ENCODE assay signal across 19 mouse cellular contexts in the genomic region with DNA sequence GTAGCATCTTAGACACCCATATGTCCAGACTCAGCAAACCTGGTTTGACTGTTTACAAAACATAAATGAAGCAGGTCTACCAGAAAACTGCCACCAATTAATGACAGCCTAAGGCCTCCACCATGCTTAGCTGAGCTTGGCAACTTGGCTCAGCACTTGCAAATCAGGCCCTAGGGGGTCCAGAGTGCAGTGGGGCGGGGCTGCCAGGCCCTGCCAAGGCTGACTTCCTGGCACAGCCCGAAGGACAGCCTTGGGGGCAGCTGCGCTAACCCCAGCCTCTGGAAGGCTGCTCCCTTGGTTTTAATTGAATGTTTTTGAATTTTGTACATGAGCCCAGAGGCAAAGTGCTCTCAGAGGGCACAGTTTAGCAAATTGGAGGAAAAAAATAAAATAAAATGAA.
A peak's percentile ranks its signal among the peaks of the same experiment; 100 is the strongest.
DNase-seq lines count a peak whose midpoint lies in the region; ATAC-seq and TF ChIP-seq lines count a peak whose summit lies in the region.
"Had no signal": no experiment of that assay in that cellular context is flagged by ENCODE, and none has a peak within 500 bp of the region (broad histone marks: within the 10 kb centered on the region; RNA-seq: fewer than 3 reads in every experiment).

No protein-coding gene starts in this region.

- no peak for TF ChIP-seq EP300 in heart, adult 2 months (IDR thresholded peaks at IDR 0.05; ENCODE audit: insufficient read depth, low read depth, low read length)

- H3K36me3 ChIP-seq in forebrain, embryonic 14.5 days (ENCODE audit: control insufficient read depth, insufficient read depth, low read length): no peaks in the 10 kb centered on the region
- no peaks in the 10 kb centered on the region for H3K36me3 ChIP-seq in forebrain, embryonic 13.5 days (ENCODE audit: poor library complexity, severe bottlenecking)
- H3K36me3 ChIP-seq in kidney, adult 2 months (ENCODE audit: control insufficient read depth, insufficient read depth, low read length): no peaks in the 10 kb centered on the region
- no peaks in the 10 kb centered on the region for H3K36me3 ChIP-seq in kidney, embryonic 14.5 days (ENCODE audit: control insufficient read depth, insufficient read depth, low read length)
- H3K36me3 ChIP-seq in heart, adult 2 months (ENCODE audit: control insufficient read depth, insufficient read depth, low read length): no peaks in the 10 kb centered on the region
- H3K36me3 ChIP-seq: heart, embryonic 10.5 days; limb, embryonic 10.5 days; liver, embryonic 13.5 days had no signal

- H3K9ac ChIP-seq in forebrain, embryonic 14.5 days (ENCODE audit: low read length): no peak overlapping the region
- H3K9ac ChIP-seq in forebrain, embryonic 13.5 days: no peak overlapping the region
- no peak overlapping the region for H3K9ac ChIP-seq in kidney, embryonic 14.5 days (ENCODE audit: low read depth, low read length)
- no peak overlapping the region for H3K9ac ChIP-seq in heart, adult 2 months (ENCODE audit: low read depth, low read length)
- H3K9ac ChIP-seq: liver, embryonic 13.5 days had no signal

- no peaks in the 10 kb centered on the region for H3K9me3 ChIP-seq in forebrain, embryonic 14.5 days (replicated peaks; ENCODE audit: control insufficient read depth, low read length)
- H3K9me3 ChIP-seq in forebrain, embryonic 13.5 days (replicated peaks): no peaks in the 10 kb centered on the region
- no peaks in the 10 kb centered on the region for H3K9me3 ChIP-seq in kidney, embryonic 14.5 days (ENCODE audit: control insufficient read depth, low read length)
- H3K9me3 ChIP-seq: heart, embryonic 10.5 days; limb, embryonic 10.5 days had no signal

- peaks cover 4% of the 10 kb centered on the region for H3K4me1 ChIP-seq in forebrain, embryonic 14.5 days (ENCODE audit: control insufficient read depth, insufficient read depth, low read length)
- peaks cover 9% of the 10 kb centered on the region for H3K4me1 ChIP-seq in forebrain, embryonic 13.5 days
- no peaks in the 10 kb centered on the region for H3K4me1 ChIP-seq in kidney, adult 2 months (ENCODE audit: control insufficient read depth, insufficient read depth, low read length)
- no peaks in the 10 kb centered on the region for H3K4me1 ChIP-seq in kidney, embryonic 14.5 days (ENCODE audit: control insufficient read depth, insufficient read depth, low read length)
- H3K4me1 ChIP-seq in heart, adult 2 months (ENCODE audit: control insufficient read depth, insufficient read depth, low read length): no peaks in the 10 kb centered on the region
- H3K4me1 ChIP-seq: heart, embryonic 10.5 days; liver, embryonic 13.5 days; megakaryocyte, embryonic 14.5 days had no signal

- no peak for TF ChIP-seq POLR2A in kidney, adult 2 months (IDR thresholded peaks at IDR 0.05; ENCODE audit: low read depth, low read length)
- TF ChIP-seq POLR2A in heart, adult 2 months (IDR thresholded peaks at IDR 0.05; ENCODE audit: insufficient read depth, low read depth, low read length): no peak

- DNase-seq in forebrain, embryonic 14.5 days (ENCODE audit: low spot score): peak; percentile 40
- DNase-seq in kidney, adult 2 months: peak; percentile 79
- peak; percentile 28 for DNase-seq in ovary, postnatal 36 days (ENCODE audit: low spot score)
- no peak for DNase-seq in ovary, postnatal 14 days (ENCODE audit: low spot score)
- peak; percentile 37 to 63 for DNase-seq in kidney, postnatal 25 days
- DNase-seq in heart, adult 2 months: no peak
- DNase-seq: embryo, embryonic 11 days; gastrocnemius, postnatal 25 days; heart, postnatal 14 days; liver, embryonic 13.5 days; right cerebral cortex, postnatal 25 days; thymus, postnatal 25 days had no signal

- no peak for ATAC-seq in forebrain, embryonic 14.5 days
- no peak for ATAC-seq in forebrain, embryonic 13.5 days
- no peak for ATAC-seq in kidney, embryonic 14.5 days (ENCODE audit: low FRiP score, low TSS enrichment)
- ATAC-seq: intestine, postnatal 0 days; lung, postnatal 0 days had no signal

- no peak overlapping the region for H3K4me2 ChIP-seq in forebrain, embryonic 14.5 days (ENCODE audit: low read length)
- no peak overlapping the region for H3K4me2 ChIP-seq in forebrain, embryonic 13.5 days
- no peak overlapping the region for H3K4me2 ChIP-seq in kidney, embryonic 14.5 days (replicated peaks; ENCODE audit: low read depth, low read length)
- H3K4me2 ChIP-seq: liver, embryonic 13.5 days had no signal

- 65% methylated on average over 3 of the region's 3 CpGs for WGBS in forebrain, embryonic 14.5 days
- WGBS in forebrain, embryonic 13.5 days: 76% methylated on average over 3 of the region's 3 CpGs
- WGBS in kidney, adult 2 months: 36% methylated on average over 3 of the region's 3 CpGs
- 65% methylated on average over 3 of the region's 3 CpGs for WGBS in kidney, embryonic 14.5 days
- WGBS in heart, adult 2 months: 59% methylated on average over 3 of the region's 3 CpGs

- no peaks in the 10 kb centered on the region for H3K27me3 ChIP-seq in forebrain, embryonic 14.5 days (replicated peaks; ENCODE audit: control insufficient read depth, insufficient read depth, low read length)
- H3K27me3 ChIP-seq in forebrain, embryonic 13.5 days: no peaks in the 10 kb centered on the region
- no peaks in the 10 kb centered on the region for H3K27me3 ChIP-seq in kidney, adult 2 months (replicated peaks; ENCODE audit: control insufficient read depth, insufficient read depth, low read length)
- no peaks in the 10 kb centered on the region for H3K27me3 ChIP-seq in kidney, embryonic 14.5 days (ENCODE audit: control insufficient read depth, insufficient read depth, low read length)
- no peaks in the 10 kb centered on the region for H3K27me3 ChIP-seq in heart, adult 2 months (ENCODE audit: control insufficient read depth, insufficient read depth, low read length)
- H3K27me3 ChIP-seq: liver, embryonic 13.5 days; megakaryocyte, embryonic 14.5 days had no signal

- intact Hi-C loops in heart, adult 2 months (cut with DNase I): no loop called here

- H3K27ac ChIP-seq in forebrain, embryonic 14.5 days (ENCODE audit: low read depth, low read length): no peak overlapping the region
- H3K27ac ChIP-seq in forebrain, embryonic 13.5 days: no peak overlapping the region
- no peak overlapping the region for H3K27ac ChIP-seq in kidney, adult 2 months (ENCODE audit: insufficient read depth, low read depth, low read length)
- no peak overlapping the region for H3K27ac ChIP-seq in kidney, embryonic 14.5 days (ENCODE audit: low read depth, low read length)
- H3K27ac ChIP-seq in heart, adult 2 months: no peak overlapping the region
- H3K27ac ChIP-seq: heart, embryonic 10.5 days; limb, embryonic 10.5 days; liver, embryonic 13.5 days had no signal

- no peaks in the 10 kb centered on the region for H3K79me2 ChIP-seq in heart, adult 2 months (replicated peaks; ENCODE audit: control insufficient read depth, insufficient read depth, low read length)

- TF ChIP-seq CTCF in kidney, adult 2 months (conservative IDR thresholded peaks at IDR 0.05; ENCODE audit: insufficient read depth, insufficient read length, low read depth, low read length): no peak
- no peak for TF ChIP-seq CTCF in heart, adult 2 months (IDR thresholded peaks at IDR 0.05)

- H3K4me3 ChIP-seq in forebrain, embryonic 14.5 days (ENCODE audit: low read depth, low read length): no peak overlapping the region
- H3K4me3 ChIP-seq in forebrain, embryonic 13.5 days: no peak overlapping the region
- H3K4me3 ChIP-seq in kidney, adult 2 months (ENCODE audit: insufficient read depth, low read depth, low read length): no peak overlapping the region
- no peak overlapping the region for H3K4me3 ChIP-seq in kidney, embryonic 14.5 days (ENCODE audit: low read length)
- no peak overlapping the region for H3K4me3 ChIP-seq in heart, adult 2 months
- H3K4me3 ChIP-seq: heart, embryonic 10.5 days; limb, embryonic 10.5 days; liver, embryonic 13.5 days; megakaryocyte, embryonic 14.5 days had no signal

Comparison
In these comparisons a context has a peak if more than half of its experiments do, and no peak if none do; other contexts are left out.
1. DNase-seq: peak in forebrain, embryonic 14.5 days (single experiment), kidney, adult 2 months (single experiment), ovary, postnatal 36 days (single experiment) and kidney, postnatal 25 days (2 of 2); none in ovary, postnatal 14 days (single experiment) and heart, adult 2 months (0 of 2).